Mouse (Mus musculus) limb, embryonic 10.5 days (tissue): ENCODE measurements at regions not wholly inside any gene's neighbourhood (a gene's known extent, or its start where the extent isn't known, plus 50 kb on each side); places are given as distances from the start of the nearest gene placed in this dataset.
A peak's percentile ranks its signal among the peaks of the same experiment; 100 is the strongest.

Source experiments
- DNase-seq: peaks from one replicate; pipeline ENCODE4 v3.0.0-alpha.2; 2017; ENCODE audit warnings: low spot score
- H3K27ac ChIP-seq: fragments of 300-500 bp; sonication (generic); 2 replicates; pipeline ENCODE4 v1.5.1; 2016; ENCODE audit warnings: mild to moderate bottlenecking
- H3K27me3 ChIP-seq: fragments of 300-500 bp; sonication (generic); 2 replicates; pipeline ENCODE4 v1.6.1; 2016; ENCODE audit warnings: low read depth, mild to moderate bottlenecking; ENCODE audit not compliant: poor library complexity, severe bottlenecking
- H3K36me3 ChIP-seq: fragments of 300-500 bp; sonication (generic); 2 replicates; pipeline ENCODE4 v1.6.1; 2016; ENCODE audit warnings: mild to moderate bottlenecking, moderate library complexity
- H3K4me1 ChIP-seq: fragments of 300-500 bp; sonication (generic); 2 replicates; pipeline ENCODE4 v1.6.1; 2016
- H3K4me3 ChIP-seq: fragments of 300-500 bp; sonication (generic); 2 replicates; pipeline ENCODE4 v1.5.1; 2016; ENCODE audit warnings: mild to moderate bottlenecking, moderate library complexity
- H3K9me3 ChIP-seq: fragments of 300-500 bp; sonication (generic); replicated peaks from 2 replicates; pipeline ENCODE4 v1.6.1; 2016; ENCODE audit warnings: mild to moderate bottlenecking
- WGBS: fragments of 180-500 bp; shearing (Covaris S2); methylation state at CpG from one replicate; pipeline ENCODE4 v1.1.7; 2016; 5-methylcytosine and 5-hydroxymethylcytosine counted together

DNA sequence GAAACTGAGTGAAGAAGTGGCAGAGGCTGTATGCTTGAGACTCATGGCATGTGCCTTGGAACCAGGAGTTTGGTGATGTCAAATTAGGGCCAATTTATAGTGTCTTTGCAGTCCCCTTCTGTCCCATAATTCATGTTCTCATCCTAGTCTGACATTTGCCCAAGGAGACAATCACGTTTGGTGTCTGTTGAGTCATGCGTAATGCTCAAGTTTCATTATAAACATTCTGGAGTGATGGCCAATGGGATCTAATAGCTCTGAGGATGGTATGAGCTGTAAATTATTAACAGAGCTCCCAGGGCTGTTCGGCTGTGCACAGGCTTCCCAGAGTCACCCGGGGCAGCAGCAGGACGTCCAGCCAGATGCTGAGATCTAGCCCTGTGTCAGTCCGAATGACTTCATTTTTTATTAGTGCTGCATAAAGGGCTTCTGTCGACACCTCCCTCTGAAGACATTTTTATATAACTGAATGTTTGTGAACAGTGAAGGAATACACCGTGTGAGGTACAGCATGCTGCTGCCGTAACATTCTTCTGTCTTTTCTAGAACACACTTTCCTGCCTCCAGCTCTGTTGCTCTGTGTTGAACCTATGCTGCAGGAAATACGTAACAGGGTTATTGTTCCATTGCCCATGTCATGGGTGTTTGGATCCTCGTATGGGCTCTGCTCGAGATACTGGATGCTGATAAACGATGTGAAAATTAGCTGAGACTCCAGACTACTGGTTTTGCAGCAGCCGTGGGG lies 268.2 kb downstream of the Fam173b start:
- Histone ChIP-seq H3K4me3 (no peak overlapping the region), H3K36me3 (no peaks in the 10 kb centered on the region), H3K4me1 (peaks cover 22% of the 10 kb centered on the region), H3K27me3 (no peaks in the 10 kb centered on the region), H3K9me3 (no peaks in the 10 kb centered on the region), H3K27ac (peak overlapping the region; percentile 50)
- 31% methylated on average over 14 of the region's 14 CpGs for WGBS
- no peak for DNase-seq

DNA sequence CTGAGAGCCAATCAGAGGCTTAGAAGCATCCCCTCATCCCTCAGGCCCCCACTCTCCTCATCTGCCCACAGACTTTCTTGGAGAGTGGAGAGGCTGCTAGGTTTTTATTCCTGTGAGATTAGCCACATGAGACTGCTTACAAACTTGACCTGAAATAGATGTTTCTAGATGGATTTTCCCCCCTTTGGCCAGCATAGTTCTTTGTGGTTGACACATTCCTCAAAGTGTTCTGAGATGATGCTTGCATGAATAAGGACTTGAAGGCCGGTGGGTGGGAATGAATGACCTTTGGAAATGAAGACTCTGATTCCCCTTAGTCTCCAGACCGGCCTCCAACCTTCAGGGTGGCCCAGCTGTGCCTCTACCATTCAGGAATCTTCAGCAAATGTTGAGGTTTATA lies 273.8 kb downstream of the Fam173b start:
- H3K9me3 ChIP-seq: no peaks in the 10 kb centered on the region
- no peak overlapping the region for H3K4me3 ChIP-seq
- no peak for DNase-seq
- H3K27ac ChIP-seq: no peak overlapping the region
- WGBS: 91% methylated on average over 2 of the region's 2 CpGs
- H3K4me1 ChIP-seq: peaks cover 9% of the 10 kb centered on the region
- no peaks in the 10 kb centered on the region for H3K36me3 ChIP-seq
- peaks cover 7% of the 10 kb centered on the region; the same call in 1 of the 2 replicates for H3K27me3 ChIP-seq

DNA sequence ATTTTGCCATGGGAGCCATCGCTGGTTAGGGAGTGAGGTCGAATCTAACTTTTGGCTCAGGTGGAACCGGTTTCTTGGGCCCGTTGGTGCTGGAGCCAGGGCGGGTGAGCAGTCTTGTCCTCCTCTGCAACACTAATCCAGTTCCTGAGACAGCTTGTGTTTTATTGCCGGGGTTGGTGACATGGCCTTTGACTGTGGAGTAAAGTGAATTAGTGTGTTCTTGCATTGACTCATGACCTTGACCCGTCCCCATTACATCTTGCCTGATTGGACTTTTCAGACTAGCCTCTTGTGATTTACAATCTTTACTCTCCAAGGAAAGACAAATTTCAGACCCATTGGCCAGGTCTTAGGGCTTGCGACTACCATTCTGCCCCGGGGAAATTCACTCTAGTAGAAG lies 278.8 kb downstream of the Fam173b start:
- H3K36me3 ChIP-seq: no peaks in the 10 kb centered on the region
- H3K4me1 ChIP-seq: peaks cover 21% of the 10 kb centered on the region
- no peak overlapping the region for H3K27ac ChIP-seq
- 52% methylated on average over 9 of the region's 9 CpGs for WGBS
- peak; percentile 54 for DNase-seq
- H3K27me3 ChIP-seq: peaks cover 5% of the 10 kb centered on the region; the same call in 1 of the 2 replicates
- H3K4me3 ChIP-seq: no peak overlapping the region
- H3K9me3 ChIP-seq: no peaks in the 10 kb centered on the region

DNA sequence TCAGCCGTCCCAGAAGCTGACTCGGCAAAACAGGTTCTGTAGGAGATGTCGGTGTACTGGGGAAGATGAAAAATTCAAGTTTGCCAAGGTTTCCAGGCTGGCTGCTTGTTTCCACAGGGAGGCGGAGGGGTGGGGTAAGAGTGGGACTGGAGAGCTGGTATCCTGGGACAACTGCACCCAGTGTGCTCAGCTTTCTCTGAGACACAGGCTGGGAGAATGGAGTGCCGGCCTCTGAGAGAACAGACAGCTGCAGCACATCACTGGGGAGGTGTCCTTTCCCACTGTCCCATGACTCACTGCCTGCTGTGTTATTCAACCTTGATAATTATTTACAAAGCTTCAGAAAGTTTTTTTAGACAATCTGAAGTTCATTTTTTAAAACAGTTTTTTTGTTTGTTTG lies 280.7 kb downstream of the Fam173b start:
- H3K27me3 ChIP-seq: peaks cover 4% of the 10 kb centered on the region; the same call in 1 of the 2 replicates
- WGBS: 81% methylated on average over 5 of the region's 5 CpGs
- no peaks in the 10 kb centered on the region for H3K9me3 ChIP-seq
- peaks cover 21% of the 10 kb centered on the region for H3K4me1 ChIP-seq
- H3K4me3 ChIP-seq: no peak overlapping the region
- no peak for DNase-seq
- H3K36me3 ChIP-seq: no peaks in the 10 kb centered on the region
- H3K27ac ChIP-seq: no peak overlapping the region

DNA sequence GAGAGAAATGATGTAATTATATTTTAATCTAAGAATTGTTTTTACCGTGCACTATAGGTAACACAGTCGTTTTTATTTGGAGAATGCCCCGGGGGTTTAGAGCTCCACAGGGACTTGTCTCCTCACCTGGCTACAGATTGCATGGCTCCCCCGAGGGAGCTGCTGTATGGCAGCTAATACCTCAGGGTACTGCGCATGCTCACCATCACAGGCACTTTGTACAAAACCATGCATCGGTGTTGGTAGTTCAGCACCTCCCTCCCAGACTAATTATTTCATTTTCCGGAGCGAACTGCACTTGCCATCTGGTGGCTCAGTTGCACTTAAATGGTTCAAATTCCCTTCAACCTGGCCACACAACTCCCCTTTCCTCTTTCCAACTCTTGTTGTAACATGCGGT lies 281.9 kb downstream of the Fam173b start:
- H3K27ac ChIP-seq: no peak overlapping the region
- H3K4me1 ChIP-seq: peaks cover 21% of the 10 kb centered on the region
- no peaks in the 10 kb centered on the region for H3K36me3 ChIP-seq
- 87% methylated on average over 9 of the region's 9 CpGs for whole genome bisulfite sequencing
- no peaks in the 10 kb centered on the region for H3K9me3 ChIP-seq
- H3K4me3 ChIP-seq: no peak overlapping the region
- DNase-seq: no peak
- peaks cover under 1% of the 10 kb centered on the region; the same call in 1 of the 2 replicates for H3K27me3 ChIP-seq

DNA sequence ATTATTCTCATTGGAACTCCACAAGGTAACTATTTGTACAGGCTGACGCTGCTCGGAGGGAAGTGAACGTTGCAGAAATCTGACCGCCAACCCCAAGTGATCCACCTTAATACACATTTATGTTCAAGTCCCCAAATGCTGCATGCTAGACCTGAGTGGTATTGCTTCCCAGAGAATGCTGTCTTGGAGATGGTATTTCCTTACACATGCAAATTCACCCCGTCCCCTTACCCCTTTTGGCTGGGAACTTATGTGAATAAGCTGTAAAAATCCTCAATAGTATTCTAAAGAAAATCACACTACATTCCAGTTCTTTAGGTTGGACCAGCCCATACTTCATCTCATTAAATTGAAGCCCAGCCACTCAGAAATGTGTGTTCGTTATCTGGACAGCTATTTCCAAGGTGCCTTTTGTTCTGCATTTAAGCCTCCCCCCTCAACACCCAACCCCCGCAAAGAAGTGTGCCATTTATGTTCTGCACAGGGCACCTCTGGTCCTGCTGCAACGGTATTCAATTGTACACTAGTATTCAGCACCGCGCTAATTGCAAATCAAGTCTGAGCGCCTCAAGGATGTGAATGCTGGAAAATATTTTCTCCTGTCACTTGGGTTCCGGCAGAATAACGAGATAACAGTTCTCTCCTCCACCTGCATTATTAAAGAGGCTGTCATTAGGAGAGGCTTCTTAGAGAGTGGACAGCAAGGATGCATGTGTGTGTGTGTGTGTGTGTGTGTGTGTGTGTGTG lies 278.0 kb upstream of the Tas2r119 start:
- 81% methylated on average over 13 of the region's 13 CpGs for WGBS

DNA sequence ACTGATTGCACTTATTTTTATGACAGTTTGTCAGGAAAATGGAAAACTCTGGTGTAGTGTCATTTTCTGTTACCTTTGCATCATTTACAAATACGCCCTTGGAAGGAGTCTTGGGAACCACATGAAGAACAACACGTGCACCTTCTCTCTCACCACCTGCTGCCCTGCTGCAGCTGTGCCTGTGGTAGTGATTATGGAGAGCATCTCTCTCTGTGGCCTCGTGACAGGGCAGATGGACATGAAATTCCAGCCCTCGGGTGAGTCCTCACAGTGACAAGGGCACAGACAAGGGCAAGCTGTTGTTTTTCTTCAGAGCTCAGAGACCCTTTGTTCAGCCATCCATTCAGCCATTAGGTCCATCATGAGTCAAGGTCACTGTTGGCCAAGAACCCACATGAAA lies 276.8 kb upstream of the Tas2r119 start:
- H3K4me3 ChIP-seq: no peak overlapping the region
- no peak overlapping the region for H3K27ac ChIP-seq
- WGBS: 77% methylated on average over 4 of the region's 4 CpGs
- DNase-seq: no peak
- H3K27me3 ChIP-seq: no peaks in the 10 kb centered on the region
- peaks cover 11% of the 10 kb centered on the region for H3K4me1 ChIP-seq
- no peaks in the 10 kb centered on the region for H3K9me3 ChIP-seq
- H3K36me3 ChIP-seq: no peaks in the 10 kb centered on the region

More for the DNA sequence above, 278.0 kb upstream of the Tas2r119 start:
- Histone ChIP-seq H3K4me1 (peaks cover 11% of the 10 kb centered on the region), H3K27ac (no peak overlapping the region), H3K9me3 (no peaks in the 10 kb centered on the region), H3K27me3 (no peaks in the 10 kb centered on the region), H3K4me3 (no peak overlapping the region), H3K36me3 (no peaks in the 10 kb centered on the region)
- DNase-seq: no peak

DNA sequence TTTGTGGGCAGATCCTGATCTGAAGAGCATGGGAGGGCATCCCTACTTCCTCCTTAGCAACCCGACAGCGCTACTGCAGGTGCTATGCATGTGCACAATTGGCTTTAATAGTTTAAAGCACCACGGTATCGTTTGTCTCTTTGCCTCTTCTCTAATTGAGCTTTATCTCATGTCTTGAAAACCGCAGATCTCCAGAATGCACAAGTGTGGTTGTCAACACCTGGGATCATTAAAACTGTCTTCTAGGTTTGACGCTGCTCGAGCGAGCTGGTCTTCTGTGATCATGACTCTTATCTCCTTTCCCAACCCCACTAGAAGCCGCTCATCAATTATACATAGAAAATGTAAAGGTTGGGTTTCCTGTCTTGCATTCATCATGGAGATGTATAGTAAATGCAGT lies 268.7 kb upstream of the Tas2r119 start:
- Histone ChIP-seq H3K27ac (no peak overlapping the region), H3K4me1 (no peaks in the 10 kb centered on the region), H3K36me3 (no peaks in the 10 kb centered on the region), H3K27me3 (no peaks in the 10 kb centered on the region), H3K4me3 (no peak overlapping the region), H3K9me3 (no peaks in the 10 kb centered on the region)
- DNase-seq: no peak
- WGBS: 87% methylated on average over 9 of the region's 9 CpGs

DNA sequence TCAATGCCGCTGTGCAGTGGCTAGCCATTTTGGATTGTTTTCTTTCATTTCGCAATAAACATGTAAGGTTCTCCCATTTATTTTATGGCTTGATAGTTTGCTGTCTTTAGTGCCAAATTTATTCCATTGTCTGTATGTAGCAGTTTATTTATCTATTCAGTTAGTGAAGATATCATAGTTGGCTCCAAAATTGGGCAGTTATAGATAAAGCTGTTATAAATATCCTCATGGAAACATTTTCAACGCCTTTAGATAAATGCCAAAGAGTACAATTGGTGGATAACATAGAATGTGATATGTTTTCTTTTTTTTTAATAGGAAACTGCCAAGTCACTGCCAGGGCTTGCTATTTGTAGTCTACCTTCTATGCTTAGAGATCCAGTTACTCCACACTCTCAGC lies 265.1 kb upstream of the Tas2r119 start:
- no peak overlapping the region for H3K4me3 ChIP-seq
- no peaks in the 10 kb centered on the region for H3K27me3 ChIP-seq
- no peaks in the 10 kb centered on the region for H3K36me3 ChIP-seq
- H3K4me1 ChIP-seq: no peaks in the 10 kb centered on the region
- 95% methylated on average over 3 of the region's 3 CpGs for WGBS
- DNase-seq: no peak
- H3K27ac ChIP-seq: no peak overlapping the region
- H3K9me3 ChIP-seq: no peaks in the 10 kb centered on the region

DNA sequence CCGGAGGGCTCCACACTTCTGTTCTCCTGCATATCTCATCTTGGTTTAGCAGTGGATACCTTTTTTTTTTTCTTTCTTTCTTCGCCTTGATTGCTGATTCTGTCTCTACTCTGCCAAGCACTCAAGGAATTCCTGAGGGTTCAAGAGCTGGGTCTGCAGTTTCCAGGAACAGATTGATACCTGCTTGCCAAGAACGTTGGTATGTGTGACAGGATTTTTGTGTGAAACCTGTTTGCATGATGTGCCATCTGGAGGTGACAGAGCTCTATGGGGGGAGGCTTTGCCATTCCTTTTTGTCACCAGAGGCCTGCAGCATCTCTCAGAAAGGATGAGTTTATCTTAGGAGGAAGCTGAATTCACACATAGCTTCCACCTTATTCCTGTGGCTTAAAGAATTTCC lies 255.6 kb upstream of the Tas2r119 start:
- no peak for DNase-seq
- no peaks in the 10 kb centered on the region for H3K9me3 ChIP-seq
- H3K4me3 ChIP-seq: no peak overlapping the region
- no peak overlapping the region for H3K27ac ChIP-seq
- no peaks in the 10 kb centered on the region for H3K27me3 ChIP-seq
- H3K36me3 ChIP-seq: no peaks in the 10 kb centered on the region
- 79% methylated on average over 3 of the region's 3 CpGs for WGBS
- H3K4me1 ChIP-seq: no peaks in the 10 kb centered on the region

DNA sequence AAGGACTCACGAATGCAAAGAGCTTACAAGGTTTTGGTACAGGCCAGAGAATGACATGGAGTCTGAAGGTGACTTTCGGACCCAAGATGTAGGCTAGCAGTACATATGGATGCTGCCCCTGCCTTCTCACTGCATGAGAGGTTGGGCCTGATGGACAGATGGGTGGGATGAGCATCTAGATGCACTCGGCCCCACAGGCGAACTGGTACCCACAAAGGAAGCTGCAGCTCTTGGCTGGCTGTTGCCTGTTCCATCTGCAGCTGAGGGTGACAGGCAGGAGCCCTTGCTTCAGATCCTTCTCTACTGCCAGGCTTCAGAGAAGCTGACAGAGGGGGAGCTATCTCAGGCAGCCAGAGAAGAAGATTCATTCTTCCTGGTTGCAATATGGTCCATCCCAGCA lies 216.8 kb upstream of the Tas2r119 start:
- DNase-seq: no peak
- H3K27me3 ChIP-seq: no peaks in the 10 kb centered on the region
- no peak overlapping the region for H3K4me3 ChIP-seq
- no peaks in the 10 kb centered on the region for H3K9me3 ChIP-seq
- WGBS: 87% methylated on average over 4 of the region's 4 CpGs
- no peak overlapping the region for H3K27ac ChIP-seq
- no peaks in the 10 kb centered on the region for H3K36me3 ChIP-seq
- H3K4me1 ChIP-seq: no peaks in the 10 kb centered on the region

DNA sequence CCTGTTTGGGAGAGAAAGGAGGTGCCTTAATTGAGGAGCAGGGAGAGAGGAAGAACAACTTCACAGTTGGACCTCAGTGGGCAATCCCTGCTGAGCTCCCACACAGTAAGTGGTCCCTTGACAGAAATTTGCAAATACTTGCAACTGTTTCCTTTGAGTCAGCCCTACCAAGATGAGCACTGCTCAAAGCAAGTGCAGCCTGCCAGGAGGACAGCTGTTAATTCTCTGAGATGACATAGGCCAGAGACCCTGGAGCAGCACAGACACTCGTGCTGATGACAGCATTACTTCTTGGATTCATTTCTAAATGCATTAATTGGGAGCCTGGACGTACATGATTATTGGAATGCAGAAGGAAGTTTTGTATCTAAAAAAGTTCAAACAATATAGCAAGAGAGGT lies 215.1 kb upstream of the Tas2r119 start:
- no peak for DNase-seq
- Histone ChIP-seq H3K4me1 (no peaks in the 10 kb centered on the region), H3K36me3 (no peaks in the 10 kb centered on the region), H3K4me3 (no peak overlapping the region), H3K27ac (no peak overlapping the region), H3K9me3 (no peaks in the 10 kb centered on the region), H3K27me3 (no peaks in the 10 kb centered on the region)
- 64% methylated on average over 2 of the region's 2 CpGs for WGBS

DNA sequence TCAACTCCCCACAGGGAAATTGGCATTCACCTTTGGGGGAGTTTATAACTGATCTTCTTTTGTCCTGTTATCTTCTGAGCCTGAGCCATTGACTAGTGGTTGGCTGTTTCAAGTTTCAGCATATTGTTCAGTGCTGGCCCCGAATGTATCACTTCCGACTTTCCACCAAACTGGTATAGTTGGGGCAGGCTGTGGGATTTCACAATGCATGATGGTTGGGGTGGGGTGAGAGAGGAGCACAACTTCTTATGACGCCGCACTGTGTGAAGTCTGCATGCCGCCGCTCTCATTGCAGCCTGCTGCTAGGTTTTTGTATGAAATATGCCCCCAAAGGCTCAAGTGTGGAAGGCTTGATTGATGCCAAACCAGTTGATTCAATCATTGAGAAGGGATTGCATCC lies 212.2 kb upstream of the Tas2r119 start:
- H3K36me3 ChIP-seq: no peaks in the 10 kb centered on the region
- no peaks in the 10 kb centered on the region for H3K27me3 ChIP-seq
- DNase-seq: no peak
- no peaks in the 10 kb centered on the region for H3K4me1 ChIP-seq
- H3K27ac ChIP-seq: no peak overlapping the region
- H3K4me3 ChIP-seq: no peak overlapping the region
- 96% methylated on average over 6 of the region's 6 CpGs for WGBS
- H3K9me3 ChIP-seq: no peaks in the 10 kb centered on the region
